Mouse (Mus musculus) left cerebral cortex, adult 2 months (tissue): ENCODE results near the gene Wasf2. TPM values are rescaled to one million over a fixed set of nuclear protein-coding genes. Genes with fewer than 3 reads are reported as not detected.
A peak's percentile ranks its signal among the peaks of the same experiment; 100 is the strongest.

Source experiments
- DNase-seq, 2 experiments: peaks; one replicate each; pipeline ENCODE4 v3.0.0; 2021 to 2022; ENCODE audit warnings: low spot score in 2 of 2, mixed read lengths in 1 of 2; ENCODE audit errors: extremely low spot score in 1 of 2
- H3K27ac ChIP-seq: fragments of 200-600 bp; 2 replicates; pipeline ENCODE4 v1.8.1; 2022
- H3K4me3 ChIP-seq: fragments of 200-600 bp; 2 replicates; pipeline ENCODE4 v1.8.1; 2022
- CTCF ChIP-seq: fragments of 200-600 bp; IDR thresholded peaks from 2 replicates; pipeline ENCODE4 v1.8.1; 2022; ENCODE audit warnings: antibody characterized with exemption, mild to moderate bottlenecking, moderate library complexity
- intact Hi-C: fragments of 180-260 bp; cut with DNase I; formaldehyde crosslinking; loops from one replicate; pipeline ENCODE4 v1.15.1; 2025
- total RNA-seq, 2 experiments: library from RNA; stranded (reverse); gene quantifications; 2 replicates each; pipeline ENCODE4 v1.2.3; 2021

The Wasf2 gene
- total RNA-seq, 2 experiments from 2014 or later: 25.7 to 34.3 TPM

DNA sequence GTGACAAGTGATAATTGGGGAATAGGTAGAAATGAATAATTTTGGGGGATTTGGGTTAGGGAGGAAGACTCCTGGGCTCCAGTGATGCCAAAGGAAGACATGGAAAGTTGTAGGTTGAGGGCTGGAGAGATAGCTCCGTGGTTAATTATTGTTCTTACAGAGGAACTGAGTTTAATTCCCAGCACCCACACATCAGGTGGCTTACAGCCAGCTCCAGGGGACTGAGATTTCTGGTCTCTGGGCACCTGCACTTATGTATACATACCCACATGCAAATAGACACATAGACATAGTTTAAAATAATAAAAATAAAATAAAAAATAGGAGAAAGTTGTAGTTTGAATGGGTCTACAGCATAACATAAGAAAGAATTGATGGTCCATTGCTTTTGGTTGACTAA lies 6.6 kb downstream of the Wasf2 start:
- no peak for TF ChIP-seq CTCF
- intact Hi-C loops: no loop called here
- H3K27ac ChIP-seq: no peak overlapping the region
- H3K4me3 ChIP-seq: no peak overlapping the region
- DNase-seq: no peak

DNA sequence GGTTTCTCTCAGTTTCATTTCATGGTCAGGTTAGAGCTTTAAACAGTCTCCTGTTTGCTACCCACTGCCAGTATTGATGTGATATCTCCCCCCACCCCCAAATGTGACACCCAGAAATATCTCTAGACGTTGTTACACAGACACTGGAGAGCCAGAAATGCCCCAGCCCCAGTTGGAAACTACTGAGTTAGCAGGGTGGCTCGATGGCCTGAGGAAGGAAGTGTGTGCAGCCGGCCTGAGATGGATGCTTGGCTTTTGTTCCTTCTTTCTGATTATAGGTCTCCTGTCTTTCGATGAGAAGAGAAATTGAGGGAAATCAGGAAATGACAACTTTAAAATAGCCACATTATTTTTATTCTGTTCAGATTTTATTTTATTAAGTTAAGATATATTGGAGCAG lies 8.7 kb downstream of the Wasf2 start:
- no peak overlapping the region for H3K4me3 ChIP-seq
- DNase-seq: no peak
- intact Hi-C loops: no loop called here
- TF ChIP-seq CTCF: no peak
- H3K27ac ChIP-seq: no peak overlapping the region

DNA sequence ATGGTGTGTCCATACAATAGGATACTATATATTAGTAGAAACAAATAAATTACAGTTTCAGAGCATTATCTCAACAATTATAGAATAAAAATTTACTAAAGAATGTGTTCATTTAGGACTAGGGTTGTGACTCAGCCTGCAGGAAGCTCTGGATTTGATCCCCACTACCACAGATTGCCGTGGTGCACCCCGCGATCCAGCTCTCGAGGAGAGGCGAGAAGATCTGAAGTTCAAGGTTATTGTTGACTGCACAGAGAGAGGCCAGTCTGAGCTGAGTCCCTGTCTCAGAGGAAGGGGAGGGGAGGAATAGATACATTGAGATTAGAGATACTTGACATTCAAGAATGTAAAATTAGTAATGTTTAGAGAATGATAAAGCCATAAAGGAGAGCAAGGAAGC lies 24.7 kb downstream of the Wasf2 start:
- intact Hi-C loops: no loop called here
- TF ChIP-seq CTCF: no peak
- no peak overlapping the region for H3K4me3 ChIP-seq
- no peak for DNase-seq
- H3K27ac ChIP-seq: no peak overlapping the region

DNA sequence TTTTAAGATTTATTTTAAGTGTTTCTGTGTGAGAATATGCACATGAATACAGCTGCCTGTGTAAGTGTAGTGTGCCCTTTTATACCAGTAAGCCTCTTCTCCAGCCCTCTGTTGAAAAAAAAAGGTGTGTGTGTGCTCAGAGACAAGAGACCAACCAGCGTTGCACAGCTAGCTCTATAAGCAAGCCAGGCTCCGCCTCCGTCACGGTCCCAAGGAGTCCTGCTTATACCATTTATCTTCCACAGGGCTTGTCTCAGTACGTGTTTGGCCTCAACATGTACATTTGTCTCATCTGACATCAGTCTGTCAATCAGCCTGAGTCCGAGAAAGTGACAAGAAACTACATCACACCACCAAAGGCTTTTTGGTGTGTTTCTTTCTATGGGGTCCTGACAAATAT lies 25.4 kb downstream of the Wasf2 start:
- intact Hi-C loops: no loop called here

DNA sequence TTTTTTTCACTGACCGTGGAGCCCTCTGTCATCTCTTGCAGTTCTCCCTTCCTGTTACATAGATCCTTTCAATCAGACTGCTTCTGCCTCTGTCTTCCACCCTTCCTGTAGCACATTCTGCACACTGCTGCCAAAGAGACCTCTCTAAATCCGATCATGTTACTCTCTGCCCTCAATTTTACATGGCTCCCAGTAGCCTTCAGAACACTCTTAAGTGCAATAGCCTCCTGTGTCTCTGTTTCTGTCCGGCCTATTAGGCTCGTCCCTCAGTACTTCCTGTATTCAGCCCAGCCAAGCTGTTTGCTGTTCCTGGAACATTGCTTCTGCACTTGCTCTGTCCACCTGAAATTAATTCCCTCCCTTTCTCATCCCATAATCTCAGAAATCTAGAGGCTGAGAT lies 26.1 kb downstream of the Wasf2 start:
- DNase-seq: no peak
- TF ChIP-seq CTCF: no peak
- Histone ChIP-seq H3K27ac (no peak overlapping the region), H3K4me3 (no peak overlapping the region)
- intact Hi-C loops: no loop called here

More for the DNA sequence above, 25.4 kb downstream of the Wasf2 start:
- no peak for DNase-seq
- no peak for TF ChIP-seq CTCF
- Histone ChIP-seq H3K27ac (no peak overlapping the region), H3K4me3 (no peak overlapping the region)

DNA sequence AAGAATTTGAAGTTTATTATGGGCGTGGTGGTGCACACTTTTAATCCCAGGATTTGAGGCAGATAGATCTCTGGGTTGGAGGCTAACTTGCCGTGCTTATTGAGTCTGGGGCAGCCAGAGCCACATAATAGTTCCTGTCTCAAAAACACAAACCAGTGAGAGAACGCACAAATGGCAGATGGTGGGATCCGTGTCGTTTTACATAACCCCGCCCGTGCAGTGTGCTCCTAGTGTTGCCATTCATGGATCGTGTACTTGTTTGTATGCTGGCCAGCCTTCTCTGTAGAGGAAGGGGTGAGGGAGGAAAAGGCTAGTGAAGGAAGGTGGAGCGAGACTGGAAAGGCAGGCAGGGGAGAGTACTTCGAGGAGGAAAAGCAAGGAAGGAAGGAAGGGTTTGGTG lies 26.5 kb downstream of the Wasf2 start:
- H3K4me3 ChIP-seq: no peak overlapping the region
- intact Hi-C loops: no loop called here
- no peak for DNase-seq
- no peak for TF ChIP-seq CTCF
- no peak overlapping the region for H3K27ac ChIP-seq

DNA sequence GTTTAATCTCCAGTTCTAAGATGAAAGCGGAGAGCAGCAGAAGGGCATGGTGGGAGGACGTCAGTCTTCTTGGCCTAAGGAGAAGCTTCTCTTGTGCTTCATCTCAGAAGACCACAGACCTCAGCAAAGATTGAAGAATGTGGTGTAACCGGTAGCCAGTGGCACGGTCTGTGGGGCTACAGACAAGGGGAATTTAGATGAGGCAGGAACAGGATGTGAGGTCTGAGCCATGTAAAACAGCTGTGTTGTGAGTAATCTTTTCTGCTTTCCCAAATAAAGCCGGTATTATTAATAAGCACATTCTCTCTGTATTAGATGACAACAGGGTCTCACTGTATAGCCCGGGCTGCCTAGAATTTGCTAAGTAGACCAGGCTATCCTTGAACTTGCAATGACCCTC lies 28.8 kb downstream of the Wasf2 start:
- intact Hi-C loops: no loop called here
- H3K4me3 ChIP-seq: no peak overlapping the region
- H3K27ac ChIP-seq: no peak overlapping the region

DNA sequence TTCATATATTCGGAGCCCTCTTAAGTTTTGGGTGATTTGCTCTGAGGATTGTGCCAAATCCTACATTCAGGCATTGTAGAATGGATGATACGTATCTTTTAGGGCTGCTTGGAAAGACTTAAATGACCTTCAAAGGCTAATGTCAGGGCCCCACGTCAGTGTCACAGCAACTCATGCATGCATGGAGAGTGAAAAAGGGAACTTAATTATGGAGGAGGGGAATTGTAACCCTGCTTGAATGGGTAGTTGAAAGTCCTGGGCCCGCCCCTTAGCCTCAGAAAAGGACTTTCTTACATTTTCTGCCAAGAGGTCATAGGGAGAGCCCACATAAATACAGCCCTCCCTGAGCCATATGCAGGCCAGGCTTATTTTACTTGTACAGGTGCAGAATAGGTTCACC lies 29.3 kb downstream of the Wasf2 start:
- intact Hi-C loops: no loop called here
- no peak for DNase-seq
- no peak for TF ChIP-seq CTCF
- H3K27ac ChIP-seq: no peak overlapping the region
- H3K4me3 ChIP-seq: no peak overlapping the region

More for the DNA sequence above, 28.8 kb downstream of the Wasf2 start:
- no peak for TF ChIP-seq CTCF
- DNase-seq: no peak

DNA sequence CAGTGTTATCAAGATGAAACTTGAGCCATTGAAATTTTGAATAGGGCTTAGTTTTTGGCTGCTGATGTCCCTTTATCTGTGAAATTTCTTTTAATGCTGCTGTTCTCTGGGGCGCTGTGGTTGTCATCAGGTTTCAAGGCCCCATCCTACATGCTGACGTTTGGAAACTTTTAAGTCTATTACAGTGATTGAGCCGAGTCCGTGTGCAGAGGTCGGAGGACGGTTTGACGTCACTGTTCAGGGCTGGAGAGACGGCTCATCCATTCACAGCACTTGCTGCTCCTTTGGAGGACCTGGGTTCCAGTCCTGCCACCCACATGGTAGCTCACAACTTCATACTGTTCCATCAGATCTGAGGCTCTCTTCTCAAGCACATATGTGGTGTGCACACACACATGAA lies 29.9 kb downstream of the Wasf2 start:
- DNase-seq: no peak
- intact Hi-C loops: no loop called here
- H3K27ac ChIP-seq: no peak overlapping the region
- no peak for TF ChIP-seq CTCF
- H3K4me3 ChIP-seq: no peak overlapping the region

DNA sequence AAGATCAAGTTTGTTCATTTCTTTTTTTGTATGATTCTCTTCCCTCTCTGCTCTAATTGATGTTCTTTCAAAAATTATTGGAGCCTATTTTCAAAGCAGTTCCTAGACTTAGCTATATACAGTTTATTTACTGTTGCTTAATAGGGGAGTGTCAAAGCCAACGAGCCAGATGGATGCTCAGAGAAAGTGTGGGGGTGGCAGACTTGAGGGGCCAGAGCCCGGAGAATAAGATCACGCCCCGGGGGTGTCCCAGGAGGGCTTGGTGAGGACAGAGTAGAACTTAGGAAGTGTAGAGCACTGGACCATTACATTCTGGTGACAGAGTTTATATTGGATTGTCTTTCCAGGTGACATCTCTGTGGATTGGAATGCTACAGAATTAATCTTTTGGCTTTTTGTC lies 30.5 kb downstream of the Wasf2 start:
- no peak for DNase-seq
- no peak for TF ChIP-seq CTCF
- Histone ChIP-seq H3K4me3 (no peak overlapping the region), H3K27ac (no peak overlapping the region)
- intact Hi-C loops: no loop called here

DNA sequence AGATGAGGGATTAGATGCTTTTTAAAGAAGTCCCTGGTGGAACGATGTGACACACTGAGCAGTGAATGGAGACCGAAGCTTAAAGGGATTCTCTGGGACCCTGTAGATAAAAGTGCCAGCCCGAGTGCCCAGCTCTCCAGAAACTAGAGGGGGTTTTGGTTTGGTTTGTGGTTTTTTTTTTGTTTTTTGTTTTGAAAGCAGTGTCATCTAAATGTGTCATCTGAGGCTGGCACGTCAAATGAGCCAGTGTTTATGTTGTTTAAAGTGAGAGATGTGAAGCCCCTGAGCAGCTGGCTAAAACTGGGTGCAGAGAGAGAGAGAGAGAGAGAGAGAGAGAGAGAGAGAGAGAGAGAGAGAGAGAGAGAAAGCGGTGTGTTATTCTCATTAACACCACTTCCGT lies 31.9 kb downstream of the Wasf2 start:
- Histone ChIP-seq H3K4me3 (no peak overlapping the region), H3K27ac (no peak overlapping the region)
- intact Hi-C loops: no loop called here
- TF ChIP-seq CTCF: no peak
- no peak for DNase-seq

DNA sequence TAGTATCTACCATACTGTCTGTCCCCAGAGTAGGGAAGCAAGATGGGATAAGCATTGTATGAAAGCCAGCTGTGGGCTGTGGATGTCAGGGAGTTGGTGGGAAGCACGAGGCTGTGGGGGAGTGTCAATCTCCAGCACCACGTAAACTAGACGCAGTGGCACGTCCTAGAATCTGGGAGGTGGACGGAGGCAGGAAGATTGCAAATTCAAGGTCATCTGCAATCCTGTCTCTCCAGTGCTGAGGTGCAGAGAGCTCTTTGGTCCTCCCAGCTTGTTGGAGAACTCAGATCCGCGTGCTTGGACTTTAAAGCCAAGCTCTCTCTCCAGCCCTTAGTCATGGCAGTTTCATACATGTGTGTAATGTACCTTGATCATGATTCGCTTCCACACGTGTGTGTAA lies 36.5 kb downstream of the Wasf2 start:
- H3K27ac ChIP-seq: no peak overlapping the region
- H3K4me3 ChIP-seq: no peak overlapping the region
- TF ChIP-seq CTCF: no peak
- no peak for DNase-seq
- intact Hi-C loops: no loop called here

DNA sequence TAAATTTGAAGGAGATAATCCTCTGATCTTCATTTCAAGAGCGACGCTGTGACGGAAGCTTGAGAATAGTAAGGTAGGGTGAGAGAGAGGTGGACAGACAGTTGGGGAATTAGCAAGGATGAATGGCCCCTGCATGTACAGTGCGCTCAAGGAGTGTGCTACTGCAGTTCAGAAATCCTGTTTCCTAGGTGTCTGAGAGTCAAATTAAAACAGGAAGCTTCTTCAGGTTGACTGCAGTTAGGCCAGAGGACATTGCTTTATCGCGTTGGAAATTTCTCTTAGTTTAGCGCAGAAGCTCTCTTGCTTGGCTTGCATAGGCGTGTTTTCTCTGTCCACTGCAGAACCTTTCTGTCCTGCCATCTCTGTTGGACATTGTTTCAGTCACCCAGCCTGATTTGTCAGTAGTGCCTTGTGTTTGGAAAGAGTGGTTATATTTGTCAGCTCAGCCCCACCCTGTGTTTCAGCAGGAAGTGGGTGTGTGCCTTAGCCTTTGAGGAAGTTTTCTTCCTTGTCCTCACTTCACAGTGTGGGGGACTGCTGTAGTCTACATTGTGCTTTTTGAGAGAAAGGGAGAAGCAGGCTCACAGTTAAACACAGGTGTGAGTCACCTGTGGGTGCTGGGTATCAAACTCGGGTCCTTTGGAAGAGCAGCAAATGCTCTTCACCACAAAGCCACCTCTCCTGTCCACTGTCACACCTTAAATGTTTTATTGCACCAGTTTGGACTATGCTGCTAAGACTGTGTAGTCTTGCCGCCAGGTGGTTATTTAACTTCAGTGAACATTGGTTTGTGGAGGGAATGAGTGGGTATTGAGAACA lies 39.1 kb downstream of the Wasf2 start:
- no peak for DNase-seq
- Histone ChIP-seq H3K27ac (peak overlapping the region; percentile 54), H3K4me3 (no peak overlapping the region)
- no peak for TF ChIP-seq CTCF
- intact Hi-C loops: loop anchor here (5.0 kb wide), 1 partner anchor 37 kb away; the partner anchor contains the start of gene Wasf2
